Mouse (Mus musculus): ENCODE data around the gene Shtn1. TPM values are rescaled to one million over a fixed set of nuclear protein-coding genes. Genes with fewer than 3 reads are reported as not detected.

Shtn1 gene
- polyA plus RNA-seq, 1 experiment from 2014 or later: 5.8 TPM

DNA sequence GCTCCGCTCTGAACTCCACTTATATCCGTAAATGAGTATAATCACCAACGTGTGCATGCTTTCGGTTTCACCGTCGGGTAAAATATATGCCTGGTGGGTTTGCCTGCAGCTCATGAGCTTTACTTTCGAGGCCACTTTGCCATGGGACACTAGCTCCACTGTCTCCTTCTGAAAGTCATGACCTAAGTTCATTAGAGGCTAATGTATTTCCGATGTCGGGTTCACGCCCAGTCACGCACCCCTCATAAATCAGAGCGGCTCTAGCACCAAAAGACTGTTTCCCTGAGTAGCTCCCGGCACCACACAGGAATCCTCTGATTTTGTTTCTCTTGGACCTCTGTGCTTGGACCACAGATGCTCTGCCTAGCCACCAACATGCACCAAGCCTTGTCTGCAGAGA lies 105.1 kb downstream of the Shtn1 start:
- H3K4me2 ChIP-seq (replicated peaks): no peak overlapping the region

GRCm38 (mm10) chr19:58968731-58969506 lies 107.0 kb downstream of the Shtn1 start:
- H3K4me2 ChIP-seq (replicated peaks): no peak overlapping the region
- ATAC-seq (ENCODE audit: insufficient number of reproducible peaks, low FRiP score, low TSS enrichment, low read depth): no peak
- no peaks in the 10 kb centered on the region for H3K4me1 ChIP-seq
- H3K36me3 ChIP-seq: no peaks in the 10 kb centered on the region
- no peak overlapping the region for H3K4me3 ChIP-seq (replicated peaks)
- 0 out of 2 replicates have a peak, but pooled peaks cover 5% of the 10 kb centered on the region for H3K27me3 ChIP-seq
- H3K9me3 ChIP-seq (replicated peaks): no peaks in the 10 kb centered on the region
- H3K27ac ChIP-seq (replicated peaks): no peak overlapping the region
- no peak overlapping the region for H3K9ac ChIP-seq
- 29% methylated on average over 15 of the region's 15 CpGs for WGBS

More for the DNA sequence above, 105.1 kb downstream of the Shtn1 start:
- ATAC-seq (ENCODE audit: insufficient number of reproducible peaks, low FRiP score, low TSS enrichment, low read depth): no peak
- Histone ChIP-seq H3K9me3 (replicated peaks) (no peaks in the 10 kb centered on the region), H3K9ac (no peak overlapping the region), H3K27me3 (0 out of 2 replicates have a peak, but pooled peaks cover 5% of the 10 kb centered on the region), H3K36me3 (no peaks in the 10 kb centered on the region), H3K4me3 (replicated peaks) (no peak overlapping the region), H3K4me1 (no peaks in the 10 kb centered on the region), H3K27ac (replicated peaks) (no peak overlapping the region)
- 75% methylated on average over 13 of the region's 13 CpGs for WGBS

- Histone ChIP-seq H3K4me1 (no peaks in the 10 kb centered on the region), H3K27me3 (no peaks in the 10 kb centered on the region), H3K27ac (replicated peaks) (no peak overlapping the region), H3K36me3 (no peaks in the 10 kb centered on the region), H3K9me3 (replicated peaks) (no peaks in the 10 kb centered on the region), H3K9ac (no peak overlapping the region), H3K4me3 (replicated peaks) (no peak overlapping the region), H3K4me2 (replicated peaks) (no peak overlapping the region)
- ATAC-seq (ENCODE audit: insufficient number of reproducible peaks, low FRiP score, low TSS enrichment, low read depth): no peak
- 69% methylated on average over 8 of the region's 8 CpGs for WGBS
Measured at GRCm38 (mm10) chr19:58963011-58963410, 112.9 kb downstream of the Shtn1 start.

GRCm38 (mm10) chr19:58954779-58955178 lies 121.1 kb downstream of the Shtn1 start:
- no peaks in the 10 kb centered on the region for H3K4me1 ChIP-seq
- 89% methylated on average over 8 of the region's 8 CpGs for WGBS
- no peaks in the 10 kb centered on the region for H3K9me3 ChIP-seq (replicated peaks)
- no peak overlapping the region for H3K27ac ChIP-seq (replicated peaks)
- H3K4me3 ChIP-seq (replicated peaks): no peak overlapping the region
- H3K4me2 ChIP-seq (replicated peaks): no peak overlapping the region
- no peaks in the 10 kb centered on the region for H3K36me3 ChIP-seq
- H3K27me3 ChIP-seq: peaks cover 20% of the 10 kb centered on the region
- no peak for ATAC-seq (ENCODE audit: insufficient number of reproducible peaks, low FRiP score, low TSS enrichment, low read depth)
- H3K9ac ChIP-seq: no peak overlapping the region

DNA sequence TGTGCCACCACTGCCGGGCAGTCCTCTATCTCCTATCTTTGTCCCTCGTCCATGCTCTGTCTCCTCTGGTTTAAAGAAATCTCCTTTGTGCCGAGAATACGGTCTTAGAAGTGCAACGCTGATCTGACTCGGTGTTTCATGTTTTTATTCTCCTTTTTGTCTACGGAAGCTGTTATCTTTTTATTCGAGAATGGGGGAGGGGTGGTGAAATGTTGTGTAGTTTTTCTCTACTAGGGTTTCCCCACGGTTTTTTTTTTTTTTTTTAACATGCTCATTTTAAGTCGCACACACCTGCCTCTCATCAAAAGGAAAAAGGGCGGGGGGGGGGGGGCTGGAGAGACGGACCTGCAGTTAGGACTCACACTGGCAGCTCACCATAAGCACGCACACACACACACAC lies 123.7 kb downstream of the Shtn1 start:
- no peak overlapping the region for H3K9ac ChIP-seq
- H3K27me3 ChIP-seq: peaks cover 25% of the 10 kb centered on the region
- ATAC-seq (ENCODE audit: insufficient number of reproducible peaks, low FRiP score, low TSS enrichment, low read depth): no peak
- no peak overlapping the region for H3K4me3 ChIP-seq (replicated peaks)
- no peaks in the 10 kb centered on the region for H3K9me3 ChIP-seq (replicated peaks)
- no peak overlapping the region for H3K4me2 ChIP-seq (replicated peaks)
- H3K27ac ChIP-seq (replicated peaks): no peak overlapping the region
- H3K4me1 ChIP-seq: no peaks in the 10 kb centered on the region
- no peaks in the 10 kb centered on the region for H3K36me3 ChIP-seq
- 69% methylated on average over 11 of the region's 13 CpGs for WGBS

DNA sequence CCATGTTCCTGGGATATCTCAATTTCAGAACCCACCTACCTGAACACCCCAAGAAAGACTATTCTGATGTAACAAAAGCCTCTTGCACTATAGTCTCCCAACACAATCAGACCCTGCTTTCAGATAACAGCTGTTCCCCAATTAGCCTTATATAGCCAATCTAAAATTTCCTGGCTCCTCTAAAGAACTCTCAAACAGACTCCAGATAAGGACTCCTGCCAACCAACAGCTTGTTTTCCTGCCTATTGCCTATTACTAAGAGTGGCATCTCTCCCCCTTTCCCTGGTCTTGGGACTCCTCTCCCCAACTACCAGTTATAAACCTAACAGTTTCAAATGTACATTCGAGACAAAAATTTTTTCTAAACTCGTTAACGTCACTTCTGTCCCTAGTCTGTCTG lies 124.4 kb downstream of the Shtn1 start:
- Histone ChIP-seq H3K4me2 (replicated peaks) (no peak overlapping the region), H3K4me3 (replicated peaks) (no peak overlapping the region), H3K27ac (replicated peaks) (no peak overlapping the region), H3K9ac (no peak overlapping the region), H3K4me1 (no peaks in the 10 kb centered on the region), H3K27me3 (peaks cover 25% of the 10 kb centered on the region), H3K9me3 (replicated peaks) (no peaks in the 10 kb centered on the region), H3K36me3 (no peaks in the 10 kb centered on the region)
- 73% methylated on average over 3 of the region's 3 CpGs for WGBS
- ATAC-seq (ENCODE audit: insufficient number of reproducible peaks, low FRiP score, low TSS enrichment, low read depth): no peak

- Histone ChIP-seq H3K36me3 (no peaks in the 10 kb centered on the region), H3K4me1 (peaks cover 13% of the 10 kb centered on the region), H3K27ac (replicated peaks) (no peak overlapping the region), H3K9ac (no peak overlapping the region), H3K9me3 (replicated peaks) (no peaks in the 10 kb centered on the region), H3K27me3 (peaks cover 7% of the 10 kb centered on the region; the same call in 1 of the 2 replicates), H3K4me2 (replicated peaks) (no peak overlapping the region), H3K4me3 (replicated peaks) (no peak overlapping the region)
- ATAC-seq (ENCODE audit: insufficient number of reproducible peaks, low FRiP score, low TSS enrichment, low read depth): no peak
- 87% methylated on average over 7 of the region's 7 CpGs for WGBS
Measured at GRCm38 (mm10) chr19:58945959-58946358, 129.9 kb downstream of the Shtn1 start.

DNA sequence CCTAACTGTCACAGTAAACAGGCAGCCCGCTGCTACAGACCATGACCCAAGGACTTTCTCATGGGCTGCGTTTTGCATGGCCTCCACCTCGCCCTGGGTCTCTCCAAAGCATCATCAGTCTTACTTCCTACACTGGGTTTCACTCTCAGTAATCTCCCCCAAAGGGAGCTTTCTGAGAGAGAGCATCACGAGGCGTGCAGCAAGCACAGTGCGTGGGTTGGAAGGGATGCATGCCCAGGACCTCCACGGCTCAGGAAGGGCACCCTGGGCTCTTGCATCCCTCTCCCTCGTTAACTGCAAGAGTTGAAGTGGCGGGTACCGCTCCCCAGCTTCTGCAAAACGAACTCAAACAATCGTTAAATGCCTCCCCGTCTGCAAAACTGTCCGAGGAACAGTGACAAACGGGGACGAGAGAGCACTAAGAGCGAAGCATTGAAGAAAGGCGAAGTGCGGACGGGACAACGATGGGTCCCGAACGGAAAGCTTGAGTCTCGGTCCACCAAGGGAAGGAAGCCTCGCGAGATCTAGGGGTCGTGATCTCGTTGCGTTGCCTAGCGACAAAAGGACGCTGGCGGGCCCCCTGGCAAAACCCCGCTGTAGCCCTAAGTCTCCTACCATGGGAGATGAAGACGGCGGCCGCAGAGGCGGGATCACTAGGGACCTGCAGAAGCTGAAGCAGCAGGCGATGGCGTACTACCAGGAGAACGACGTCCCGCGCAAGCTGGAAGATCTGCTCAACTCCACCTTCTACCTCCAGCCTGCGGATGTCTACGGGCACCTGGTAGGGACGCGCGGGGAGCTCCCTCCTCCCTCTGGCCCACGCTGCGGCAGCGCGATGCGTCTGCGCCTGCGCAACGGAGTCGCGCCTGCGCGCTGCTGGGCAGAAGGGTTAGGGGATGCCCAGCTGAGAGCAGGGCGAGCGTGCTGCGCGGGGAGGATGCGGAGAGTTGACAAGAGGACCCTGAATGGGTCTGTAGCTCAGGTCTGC lies 132.8 kb downstream of the Shtn1 start, which contains the start of the genes Eno4 and Hspa12a:
Gene Eno4, plus strand, starts transcription at position 585 of the 988 bp plus-strand sequence.
Gene Hspa12a, minus strand, starts transcription at position 814 of the 988 bp plus-strand sequence.
- H3K4me1 ChIP-seq: peaks cover 13% of the 10 kb centered on the region
- WGBS: under 1% methylated on average over 65 of the region's 65 CpGs

GRCm38 (mm10) chr19:58933062-58933461 lies 142.8 kb downstream of the Shtn1 start:
- Histone ChIP-seq H3K4me3 (replicated peaks) (no peak overlapping the region), H3K4me1 (no peaks in the 10 kb centered on the region), H3K36me3 (no peaks in the 10 kb centered on the region), H3K4me2 (replicated peaks) (no peak overlapping the region), H3K9me3 (replicated peaks) (no peaks in the 10 kb centered on the region), H3K27ac (replicated peaks) (no peak overlapping the region), H3K27me3 (peaks cover 48% of the 10 kb centered on the region), H3K9ac (no peak overlapping the region)
- 14% methylated on average over 4 of the region's 4 CpGs for WGBS
- ATAC-seq (ENCODE audit: insufficient number of reproducible peaks, low FRiP score, low TSS enrichment, low read depth): no peak

More for the DNA sequence above, 132.8 kb downstream of the Shtn1 start, which contains the start of the genes Eno4 and Hspa12a:
- Histone ChIP-seq H3K4me3 (replicated peaks) (peak within 1 kb of the TSS; percentile 67), H3K9me3 (replicated peaks) (no peaks in the 10 kb centered on the region), H3K36me3 (no peaks in the 10 kb centered on the region), H3K9ac (peak within 1 kb of the TSS; percentile 58), H3K27me3 (no peaks in the 10 kb centered on the region), H3K4me2 (replicated peaks) (peak within 1 kb of the TSS; percentile 96), H3K27ac (replicated peaks) (peak within 1 kb of the TSS; percentile 70)
- peak; percentile 98 for ATAC-seq (ENCODE audit: insufficient number of reproducible peaks, low FRiP score, low TSS enrichment, low read depth)

DNA sequence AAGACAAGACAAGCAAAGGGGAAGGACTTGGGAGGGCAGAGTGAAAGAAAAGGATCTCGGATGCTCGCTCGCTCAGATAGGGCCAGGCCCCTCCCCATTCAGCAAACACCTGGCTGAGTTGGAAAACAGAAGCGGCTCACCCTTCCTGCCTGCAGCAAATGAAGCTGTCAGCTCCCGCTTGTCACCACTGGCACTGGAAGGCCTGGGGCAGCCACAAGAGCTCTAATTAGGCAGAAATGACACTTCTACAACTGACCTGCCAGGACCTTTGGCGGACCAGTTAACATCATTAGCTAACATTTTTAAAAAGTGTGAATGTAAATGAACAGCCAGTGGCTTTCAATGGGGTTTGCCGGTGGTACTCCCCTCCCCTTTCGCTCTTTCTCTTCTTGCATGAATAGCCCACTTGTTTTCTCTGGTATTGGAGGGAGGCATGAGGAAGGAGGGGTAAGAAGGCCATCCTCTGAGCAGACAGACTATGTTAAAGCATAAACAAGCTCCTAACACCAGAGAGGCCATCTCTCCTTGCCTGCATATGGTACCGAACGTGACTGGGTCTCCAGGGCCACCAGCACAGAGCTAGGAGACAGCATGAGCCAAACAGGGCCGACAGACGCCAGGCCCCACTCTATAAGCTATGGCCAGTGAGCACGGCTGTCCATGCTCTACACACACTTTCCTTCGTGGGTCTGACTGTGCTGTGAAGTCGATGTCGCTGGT lies 144.7 kb downstream of the Shtn1 start:
- ATAC-seq (ENCODE audit: insufficient number of reproducible peaks, low FRiP score, low TSS enrichment, low read depth): no peak
- Histone ChIP-seq H3K4me2 (replicated peaks) (no peak overlapping the region), H3K27me3 (peaks cover 48% of the 10 kb centered on the region)

More for the DNA sequence above, 144.7 kb downstream of the Shtn1 start:
- Histone ChIP-seq H3K9ac (no peak overlapping the region), H3K36me3 (no peaks in the 10 kb centered on the region), H3K4me1 (no peaks in the 10 kb centered on the region), H3K27ac (replicated peaks) (no peak overlapping the region), H3K9me3 (replicated peaks) (no peaks in the 10 kb centered on the region), H3K4me3 (replicated peaks) (no peak overlapping the region)
- 24% methylated on average over 16 of the region's 16 CpGs for WGBS

Measured in embryonic facial prominence, embryonic 15.5 days (tissue).